Mouse (Mus musculus) c-Kit-positive CD71-negative TER-119-negative erythroid progenitor cells, embryonic 14.5 days (primary cell): ENCODE data around the gene Wnt16.
A peak's percentile ranks its signal among the peaks of the same experiment; 100 is the strongest.

Source experiments
- DNase-seq: peaks from one replicate; pipeline ENCODE4 v3.0.0-alpha.2; 2013; ENCODE audit warnings: low read depth

Gene Wnt16

GRCm38 (mm10) chr6:22325364-22326072 is 37.5 kb downstream of the Wnt16 start:
- DNase-seq: peak; percentile 39

DNA sequence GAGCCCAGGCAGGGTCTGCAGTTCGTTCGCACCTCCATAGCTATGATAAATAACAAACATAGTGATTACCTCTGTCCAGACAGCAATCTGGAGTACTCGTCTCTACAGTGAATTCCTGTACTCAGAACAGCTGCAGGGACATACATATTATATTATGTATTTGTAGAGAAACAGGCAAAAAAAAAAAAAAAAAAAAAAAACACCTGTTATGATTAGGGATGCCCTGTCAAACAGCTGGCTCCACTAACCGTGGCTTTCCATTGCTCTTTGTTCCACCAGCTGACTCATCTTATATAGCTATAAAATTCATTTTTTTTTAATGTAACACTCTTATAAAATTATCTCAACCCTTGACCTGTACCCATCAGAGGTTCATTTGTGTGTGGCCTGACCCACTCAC is 38.3 kb downstream of the Wnt16 start:
- no peak for DNase-seq

DNA sequence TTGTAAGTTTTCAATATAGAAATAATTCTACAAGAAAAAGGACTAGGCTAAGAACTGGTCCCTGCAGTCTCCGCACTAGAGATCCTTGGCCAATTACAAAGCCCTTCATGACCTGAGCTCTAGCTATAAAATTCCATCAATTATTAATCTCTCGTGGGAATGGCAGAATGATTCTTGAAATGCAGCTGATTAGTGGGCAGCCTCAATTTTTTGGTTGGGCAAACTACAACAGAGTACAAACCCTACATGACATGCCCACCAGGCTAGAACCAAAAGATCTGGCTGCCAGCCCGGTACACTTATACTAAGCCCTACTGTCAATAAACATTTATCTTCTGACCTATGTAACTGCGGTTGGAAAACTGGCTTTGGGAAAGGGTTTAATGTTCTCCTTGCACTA is 39.1 kb downstream of the Wnt16 start:
- DNase-seq: no peak

GRCm38 (mm10) chr6:22327931-22328330 is 39.9 kb downstream of the Wnt16 start:
- DNase-seq: no peak

DNA sequence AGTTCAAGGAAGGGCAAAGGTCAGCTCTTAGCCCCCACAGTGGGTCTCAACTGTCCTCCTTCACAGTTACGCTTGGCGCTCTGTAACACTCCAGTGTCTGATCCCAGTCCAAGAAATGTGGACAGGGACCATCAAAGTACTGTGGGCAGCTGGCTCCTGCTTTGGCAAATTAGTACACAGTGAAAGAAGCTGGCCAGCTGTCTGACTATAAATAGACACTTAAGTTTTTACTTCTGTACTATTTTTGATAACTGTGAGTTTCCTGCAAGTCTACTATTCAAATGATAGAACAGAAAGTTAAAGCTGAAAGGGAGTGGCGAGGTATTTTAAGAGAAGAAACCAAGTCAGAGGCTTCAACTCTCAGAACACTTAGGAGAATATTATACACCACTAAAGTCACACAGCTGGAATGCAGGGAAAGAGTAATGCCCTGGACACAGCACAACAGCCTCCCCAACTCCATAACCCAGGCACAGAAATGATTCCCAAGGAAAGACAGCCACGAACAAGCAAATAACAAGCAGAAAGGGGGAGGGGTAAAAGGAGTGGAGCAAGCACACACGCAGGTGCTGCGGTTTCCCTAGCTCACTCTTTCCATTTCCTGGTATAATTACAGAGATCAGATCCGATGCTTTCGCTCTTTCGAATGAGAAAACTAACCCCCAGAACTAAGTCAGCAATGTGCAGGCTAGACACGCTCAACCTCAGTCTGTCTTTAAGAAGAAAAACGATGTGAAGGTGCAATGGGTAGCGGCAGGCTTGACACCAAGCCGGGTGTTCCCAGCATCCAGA is 42.3 kb downstream of the Wnt16 start:
- DNase-seq: no peak

DNA sequence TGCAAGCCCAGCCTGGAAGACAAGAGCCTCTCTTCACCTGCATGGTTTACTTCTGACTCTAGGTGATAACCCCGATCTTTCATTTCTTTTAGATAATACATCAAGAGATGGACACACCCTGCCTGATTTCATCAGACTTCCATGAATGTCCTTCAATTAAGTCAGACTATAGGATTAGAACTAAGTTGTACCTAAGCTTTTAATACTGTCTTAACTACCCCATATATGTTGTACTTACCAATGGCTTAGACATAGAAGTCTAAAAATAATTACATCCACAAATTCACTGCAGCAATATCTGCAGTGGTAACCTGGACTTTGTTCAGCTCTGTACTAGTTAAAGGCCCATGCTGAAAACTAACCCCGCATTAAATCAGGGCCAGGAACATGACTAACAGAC is 44.5 kb downstream of the Wnt16 start:
- no peak for DNase-seq

DNA sequence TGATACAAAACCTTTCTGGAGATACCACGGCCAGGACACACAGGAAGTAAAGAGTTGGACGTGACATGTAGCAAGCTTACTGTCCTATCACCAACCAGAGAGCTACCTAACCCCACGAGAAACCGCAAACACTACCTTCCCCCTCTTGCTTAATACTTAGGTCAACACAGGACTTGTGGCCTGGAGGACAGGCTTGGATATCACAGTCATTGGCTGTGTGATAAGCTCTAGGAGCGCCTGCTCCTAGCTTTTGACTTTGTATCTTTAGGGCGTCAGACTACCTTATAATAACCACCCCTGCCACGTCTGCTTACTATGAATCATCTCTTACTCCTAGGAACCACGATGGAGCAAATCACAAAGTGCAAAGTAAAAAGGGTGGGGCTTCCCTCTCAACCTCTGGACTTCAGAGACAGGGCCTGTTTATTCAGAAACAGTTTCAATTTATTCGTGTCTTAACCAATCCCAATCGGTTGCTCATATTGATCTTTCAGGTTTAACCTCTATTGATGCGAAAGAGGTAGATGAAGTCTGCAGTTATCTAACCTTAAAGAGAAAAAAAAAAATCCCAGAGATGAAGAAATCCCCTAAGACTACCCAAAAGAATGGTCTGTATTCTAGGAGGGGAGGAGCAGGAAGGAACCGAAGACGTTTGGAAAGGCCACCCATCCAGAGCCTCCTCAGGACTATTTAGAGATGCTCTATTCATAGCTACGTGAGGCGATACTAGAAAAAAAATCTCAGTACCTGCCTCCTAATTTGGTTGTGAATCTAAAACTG is 51.9 kb downstream of the Wnt16 start:
- DNase-seq: no peak

- DNase-seq: no peak
These were observed 52.8 kb downstream of the Wnt16 start for GRCm38 (mm10) chr6:22340779-22341178.

GRCm38 (mm10) chr6:22343292-22343691 is 55.3 kb downstream of the Wnt16 start:
- DNase-seq: no peak

DNA sequence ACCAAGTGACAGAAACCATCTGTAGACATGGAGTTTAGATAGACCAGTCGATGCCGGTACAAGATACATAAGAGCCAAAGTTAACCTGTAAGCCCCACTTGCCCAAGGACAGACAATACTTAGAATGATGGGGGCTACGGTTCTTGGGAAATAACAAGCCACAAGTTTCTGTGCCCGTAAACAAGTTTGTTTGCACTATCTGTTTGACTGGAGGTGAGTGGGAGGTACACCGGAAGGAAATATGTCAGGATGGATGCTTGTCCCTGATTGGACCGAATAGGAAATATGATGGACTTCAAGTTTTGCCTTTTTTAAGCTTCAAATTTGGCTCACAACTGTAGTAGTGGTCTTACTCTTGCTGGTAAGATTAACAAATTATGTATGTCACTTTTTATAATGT is 55.7 kb downstream of the Wnt16 start:
- DNase-seq: no peak

- no peak for DNase-seq
These were observed 56.4 kb downstream of the Wnt16 start for GRCm38 (mm10) chr6:22344443-22344842.

- no peak for DNase-seq
These were observed 59.3 kb downstream of the Wnt16 start for GRCm38 (mm10) chr6:22347132-22347902.
